Mouse (Mus musculus): Measurements from ENCODE around the gene Btbd2. TPM values are rescaled to one million over a fixed set of nuclear protein-coding genes. Genes with fewer than 3 reads are reported as not detected.
A peak's percentile ranks its signal among the peaks of the same experiment; 100 is the strongest.

Gene Btbd2
- polyA plus RNA-seq, 1 experiment = 22.1 TPM

- Histone ChIP-seq H3K4me1 (ENCODE audit: control insufficient read depth, insufficient read depth, low read length) (peaks cover 2% of the 10 kb centered on the region; the same call in 1 of the 2 replicates), H3K27ac (ENCODE audit: control insufficient read depth, insufficient read depth, low read depth, low read length, poor library complexity) (peak within 1 kb of the TSS; percentile 83), H3K4me3 (replicated peaks; ENCODE audit: control insufficient read depth, low read depth, low read length) (peak within 1 kb of the TSS; percentile 94)
- TF ChIP-seq POLR2A (IDR thresholded peaks at IDR 0.05; ENCODE audit: borderline replicate concordance, control insufficient read depth, low read depth, low read length) = peak; percentile 67; the same call in 1 of the 2 replicates
- peak; percentile 7; the same call in 1 of the 2 replicates for TF ChIP-seq CTCF (IDR thresholded peaks at IDR 0.05; ENCODE audit: control insufficient read depth, insufficient read depth, low read length)
- under 1% methylated on average over 54 of the region's 54 CpGs for WGBS
Observed at GRCm38 (mm10) chr10:80602698-80603325, 54.1 kb downstream of the Btbd2 start, which contains the start of the genes Scamp4 and Adat3. TSS of gene Scamp4 (plus strand) at chr10:80602872. TSS of gene Adat3 (plus strand) at chr10:80602880.

- 70% methylated on average over 4 of the region's 4 CpGs for WGBS
Observed at GRCm38 (mm10) chr10:80596318-80596717, 60.6 kb downstream of the Btbd2 start.

More at GRCm38 (mm10) chr10:80596318-80596717, 60.6 kb downstream of the Btbd2 start:
- H3K4me1 ChIP-seq (ENCODE audit: control insufficient read depth, insufficient read depth, low read length) = no peaks in the 10 kb centered on the region; the same call in 1 of the 2 replicates
- H3K4me3 ChIP-seq (replicated peaks; ENCODE audit: control insufficient read depth, low read depth, low read length) = no peak overlapping the region
- no peak for TF ChIP-seq POLR2A (IDR thresholded peaks at IDR 0.05; ENCODE audit: borderline replicate concordance, control insufficient read depth, low read depth, low read length)
- TF ChIP-seq CTCF (IDR thresholded peaks at IDR 0.05; ENCODE audit: control insufficient read depth, insufficient read depth, low read length) = no peak
- no peak overlapping the region for H3K27ac ChIP-seq (ENCODE audit: control insufficient read depth, insufficient read depth, low read depth, low read length, poor library complexity)

Other genes with a start within 250 kb of the Btbd2 start
- 70.7 and 138 TPM in 2 replicates for gene Tcf3, start 223.4 kb downstream of the Btbd2 start, polyA plus RNA-seq (2011; ENCODE audit: insufficient read depth, insufficient read length, low replicate concordance, missing spikeins)
- gene Onecut3, start 162.2 kb downstream of the Btbd2 start, polyA plus RNA-seq (2011; ENCODE audit: insufficient read depth, insufficient read length, low replicate concordance, missing spikeins) = not detected in 2 replicates
- not detected in 2 replicates for gene Atp8b3, start 117.9 kb downstream of the Btbd2 start, polyA plus RNA-seq (2011; ENCODE audit: insufficient read depth, insufficient read length, low replicate concordance, missing spikeins)
- gene Rexo1, start 95.5 kb downstream of the Btbd2 start, polyA plus RNA-seq (2011; ENCODE audit: insufficient read depth, insufficient read length, low replicate concordance, missing spikeins) = 46.3 and 55.3 TPM in 2 replicates
- 13.4 and 18.6 TPM in 2 replicates for gene Klf16, start 79.8 kb downstream of the Btbd2 start, polyA plus RNA-seq (2011; ENCODE audit: insufficient read depth, insufficient read length, low replicate concordance, missing spikeins)
- gene Abhd17a, start 66.7 kb downstream of the Btbd2 start, polyA plus RNA-seq (2011; ENCODE audit: insufficient read depth, insufficient read length, low replicate concordance, missing spikeins) = 44.4 and 53.1 TPM in 2 replicates
- gene Scamp4, start 54.2 kb downstream of the Btbd2 start, polyA plus RNA-seq (2011; ENCODE audit: insufficient read depth, insufficient read length, low replicate concordance, missing spikeins) = 12.9 and 17.2 TPM in 2 replicates
- gene Adat3, start 54.2 kb downstream of the Btbd2 start, polyA plus RNA-seq (2011; ENCODE audit: insufficient read depth, insufficient read length, low replicate concordance, missing spikeins) = 2.2 and 3.2 TPM in 2 replicates
- gene Gm49322, start 51.0 kb downstream of the Btbd2 start, polyA plus RNA-seq (2011; ENCODE audit: insufficient read depth, insufficient read length, low replicate concordance, missing spikeins) = 2.0 and 2.4 TPM in 2 replicates
- gene Csnk1g2, start 34.2 kb downstream of the Btbd2 start, polyA plus RNA-seq (2011; ENCODE audit: insufficient read depth, insufficient read length, low replicate concordance, missing spikeins) = 49.9 and 75.2 TPM in 2 replicates
- gene Mknk2, start 21.0 kb upstream of the Btbd2 start, polyA plus RNA-seq (2011; ENCODE audit: insufficient read depth, insufficient read length, low replicate concordance, missing spikeins) = 70.5 and 89.6 TPM in 2 replicates
- gene Mob3a, start 44.9 kb upstream of the Btbd2 start, polyA plus RNA-seq (2011; ENCODE audit: insufficient read depth, insufficient read length, low replicate concordance, missing spikeins) = 16.3 and 45.8 TPM in 2 replicates
- 22.9 and 33.3 TPM in 2 replicates for gene Izumo4, start 45.1 kb upstream of the Btbd2 start, polyA plus RNA-seq (2011; ENCODE audit: insufficient read depth, insufficient read length, low replicate concordance, missing spikeins)
- 35.9 and 68.0 TPM in 2 replicates for gene Ap3d1, start 85.2 kb upstream of the Btbd2 start, polyA plus RNA-seq (2011; ENCODE audit: insufficient read depth, insufficient read length, low replicate concordance, missing spikeins)
- gene Dot1l, start 98.1 kb upstream of the Btbd2 start, polyA plus RNA-seq (2011; ENCODE audit: insufficient read depth, insufficient read length, low replicate concordance, missing spikeins) = 30.8 and 55.1 TPM in 2 replicates
- 26.5 and 34.5 TPM in 2 replicates for gene Sf3a2, start 141.1 kb upstream of the Btbd2 start, polyA plus RNA-seq (2011; ENCODE audit: insufficient read depth, insufficient read length, low replicate concordance, missing spikeins)
- gene Plekhj1, start 141.6 kb upstream of the Btbd2 start, polyA plus RNA-seq (2011; ENCODE audit: insufficient read depth, insufficient read length, low replicate concordance, missing spikeins) = 123 and 186 TPM in 2 replicates
- gene Amh, start 148.2 kb upstream of the Btbd2 start, polyA plus RNA-seq (2011; ENCODE audit: insufficient read depth, insufficient read length, low replicate concordance, missing spikeins) = 3.0 TPM in 1 of 2 replicates, not detected in the other
- gene Jsrp1, start 156.4 kb upstream of the Btbd2 start, polyA plus RNA-seq (2011; ENCODE audit: insufficient read depth, insufficient read length, low replicate concordance, missing spikeins) = 1.4 TPM in 1 of 2 replicates, not detected in the other
- 672 and 986 TPM in 2 replicates for gene Oaz1, start 169.6 kb upstream of the Btbd2 start, polyA plus RNA-seq (2011; ENCODE audit: insufficient read depth, insufficient read length, low replicate concordance, missing spikeins)
- not detected in 2 replicates for gene Lingo3, start 187.0 kb upstream of the Btbd2 start, polyA plus RNA-seq (2011; ENCODE audit: insufficient read depth, insufficient read length, low replicate concordance, missing spikeins)
- gene Lsm7, start 198.1 kb upstream of the Btbd2 start, polyA plus RNA-seq (2011; ENCODE audit: insufficient read depth, insufficient read length, low replicate concordance, missing spikeins) = 114 and 136 TPM in 2 replicates
- 68.6 and 109 TPM in 2 replicates for gene Sppl2b, start 198.2 kb upstream of the Btbd2 start, polyA plus RNA-seq (2011; ENCODE audit: insufficient read depth, insufficient read length, low replicate concordance, missing spikeins)
- not detected in 2 replicates for gene Tmprss9, start 214.8 kb upstream of the Btbd2 start, polyA plus RNA-seq (2011; ENCODE audit: insufficient read depth, insufficient read length, low replicate concordance, missing spikeins)
- 78.1 and 118 TPM in 2 replicates for gene Timm13, start 243.9 kb upstream of the Btbd2 start, polyA plus RNA-seq (2011; ENCODE audit: insufficient read depth, insufficient read length, low replicate concordance, missing spikeins)

Measured in bone marrow, adult 2 months (tissue).